Mouse (Mus musculus) adrenal gland, adult 2 months (tissue): ENCODE data around the gene Kcnc4. TPM values are rescaled to one million over a fixed set of nuclear protein-coding genes. Genes with fewer than 3 reads are reported as not detected.

ENCODE experiments used
- polyA plus RNA-seq: library from polyadenylated mRNA; depleted of rRNA; stranded (reverse); fragments of >200 nt; gene quantifications from 2 replicates; pipeline ENCODE4 v1.2.3, GENCODE M21; 2012; rRNA removed
- total RNA-seq, 2 experiments: library from RNA; stranded (reverse); gene quantifications; 2 replicates each; pipeline ENCODE4 v1.2.3; 2021

Kcnc4 gene
- total and polyA plus RNA-seq, 3 experiments = 7.4 to 13.6 (median 8.6) TPM

Other genes with a start within 250 kb of the Kcnc4 start
- gene Cym, start 237.8 kb downstream of the Kcnc4 start, total RNA-seq = 1 to 10 TPM in 1 of 2 experiments, under 1 TPM in 1; 0.55 to 1.0 TPM
- gene Cym, start 237.8 kb downstream of the Kcnc4 start, polyA plus RNA-seq = 0.08 and 0.16 TPM in 2 replicates
- gene A630076J17Rik, start 228.9 kb downstream of the Kcnc4 start, total RNA-seq = not detected
- not detected in 2 replicates for gene A630076J17Rik, start 228.9 kb downstream of the Kcnc4 start, polyA plus RNA-seq
- gene Prok1, start 219.8 kb downstream of the Kcnc4 start, total RNA-seq = 1 to 10 TPM; 1.7 to 3.5 TPM
- 0.17 TPM in 1 of 2 replicates, not detected in the other for gene Prok1, start 219.8 kb downstream of the Kcnc4 start, polyA plus RNA-seq
- 10 to 100 TPM; 76.7 to 86.5 TPM for gene Lamtor5, start 180.7 kb downstream of the Kcnc4 start, total RNA-seq
- gene Lamtor5, start 180.7 kb downstream of the Kcnc4 start, polyA plus RNA-seq = 36.5 and 47.4 TPM in 2 replicates
- gene Slc16a4, start 168.3 kb downstream of the Kcnc4 start, total RNA-seq = under 1 TPM; 0.32 to 0.59 TPM
- gene Slc16a4, start 168.3 kb downstream of the Kcnc4 start, polyA plus RNA-seq = 0.11 and 0.16 TPM in 2 replicates
- gene Rbm15, start 125.9 kb downstream of the Kcnc4 start, total RNA-seq = 10 to 100 TPM; 25.9 to 40.5 TPM
- 4.1 and 4.8 TPM in 2 replicates for gene Rbm15, start 125.9 kb downstream of the Kcnc4 start, polyA plus RNA-seq
- 10 to 100 TPM in 1 of 2 experiments, 1 to 10 TPM in 1; 4.3 to 13.3 TPM for gene Slc6a17, start 58.5 kb upstream of the Kcnc4 start, total RNA-seq
- 1.8 and 2.8 TPM in 2 replicates for gene Slc6a17, start 58.5 kb upstream of the Kcnc4 start, polyA plus RNA-seq
- gene Ubl4b, start 95.5 kb upstream of the Kcnc4 start, total RNA-seq = not detected
- not detected in 2 replicates for gene Ubl4b, start 95.5 kb upstream of the Kcnc4 start, polyA plus RNA-seq
- not detected for gene Alx3, start 135.5 kb upstream of the Kcnc4 start, total RNA-seq
- not detected in 2 replicates for gene Alx3, start 135.5 kb upstream of the Kcnc4 start, polyA plus RNA-seq
- gene Gm10961, start 171.8 kb upstream of the Kcnc4 start, total RNA-seq = not detected
- not detected in 2 replicates for gene Gm10961, start 171.8 kb upstream of the Kcnc4 start, polyA plus RNA-seq
- gene Strip1, start 172.1 kb upstream of the Kcnc4 start, total RNA-seq = 10 to 100 TPM; 30.9 to 34.2 TPM
- 39.4 and 41.6 TPM in 2 replicates for gene Strip1, start 172.1 kb upstream of the Kcnc4 start, polyA plus RNA-seq
- 100 to 1,000 TPM; 218 to 230 TPM for gene Ahcyl1, start 237.0 kb upstream of the Kcnc4 start, total RNA-seq
- gene Ahcyl1, start 237.0 kb upstream of the Kcnc4 start, polyA plus RNA-seq = 33.9 and 37.0 TPM in 2 replicates